Mouse (Mus musculus) liver, embryonic 16.5 days (tissue): ENCODE results near the gene Tapbp. TPM values are rescaled to one million over a fixed set of nuclear protein-coding genes. Genes with fewer than 3 reads are reported as not detected.
A peak's percentile ranks its signal among the peaks of the same experiment; 100 is the strongest.

Experiments used
- ATAC-seq: fragments of 200-750 bp; cut with Nextera tagmentation; 2 replicates; pipeline ENCODE4 v1.8.0; 2017; ENCODE audit warnings: low read depth, mild to moderate bottlenecking, moderate number of reproducible peaks, moderate library complexity
- H3K27ac ChIP-seq: fragments of 300-500 bp; sonication (generic); 2 replicates; pipeline ENCODE4 v1.5.1; 2014; ENCODE audit warnings: mild to moderate bottlenecking, low read length
- H3K27me3 ChIP-seq: fragments of 300-500 bp; sonication (generic); 2 replicates; pipeline ENCODE4 v1.6.1; 2014; ENCODE audit warnings: low read depth, low read length, mixed read lengths; ENCODE audit not compliant: control insufficient read depth, insufficient read depth
- H3K36me3 ChIP-seq: fragments of 300-500 bp; sonication (generic); 2 replicates; pipeline ENCODE4 v1.6.1; 2014; ENCODE audit warnings: mild to moderate bottlenecking; ENCODE audit not compliant: control insufficient read depth, insufficient read depth
- H3K4me1 ChIP-seq: fragments of 300-500 bp; sonication (generic); 2 replicates; pipeline ENCODE4 v1.6.1; 2014; ENCODE audit warnings: low read depth, low read length, mixed read lengths; ENCODE audit not compliant: control insufficient read depth
- H3K4me2 ChIP-seq: fragments of 300-500 bp; sonication (generic); 2 replicates; pipeline ENCODE4 v1.6.1; 2014; ENCODE audit warnings: low read depth, low read length, mixed read lengths
- H3K4me3 ChIP-seq: fragments of 300-500 bp; sonication (generic); 2 replicates; pipeline ENCODE4 v1.5.1; 2014; ENCODE audit warnings: low read depth, mild to moderate bottlenecking, low read length
- H3K9ac ChIP-seq: fragments of 300-500 bp; sonication (generic); 2 replicates; pipeline ENCODE4 v1.6.1; 2014; ENCODE audit warnings: low read depth, low read length
- H3K9me3 ChIP-seq: fragments of 300-500 bp; sonication (generic); replicated peaks from 2 replicates; pipeline ENCODE4 v1.6.1; 2016; ENCODE audit warnings: low read length; ENCODE audit not compliant: control insufficient read depth
- WGBS: fragments of 180-500 bp; shearing (Covaris S2); extraction: QIAGEN DNeasy Blood & Tissue Kit; methylation state at CpG from one replicate; pipeline ENCODE4 v1.1.7; 2014; ENCODE audit not compliant: insufficient replicate concordance; 5-methylcytosine and 5-hydroxymethylcytosine counted together
- polyA plus RNA-seq: library from polyadenylated mRNA; unstranded; fragments of >200 nt; fragmentation: Nextera tagmentation; extraction: Ambion mirVana; gene quantifications from 2 replicates; pipeline ENCODE4 v1.2.1, GENCODE M21; 2015

Tapbp gene
- polyA plus RNA-seq, 1 experiment from 2014 or later = 34.6 TPM

- Histone ChIP-seq H3K9me3 (no peaks in the 10 kb centered on the region), H3K4me2 (peak overlapping the region; percentile 95), H3K27me3 (no peaks in the 10 kb centered on the region), H3K4me1 (peaks cover 29% of the 10 kb centered on the region), H3K9ac (peak overlapping the region; percentile 93), H3K4me3 (peak overlapping the region; percentile 89), H3K27ac (peak overlapping the region; percentile 94), H3K36me3 (peaks cover 28% of the 10 kb centered on the region)
- WGBS = 43% methylated on average over 11 of the region's 11 CpGs
- ATAC-seq = no peak
Observed at GRCm38 (mm10) chr17:33910346-33911051, 5.2 kb upstream of the Tapbp start.

- peaks cover 30% of the 10 kb centered on the region for H3K4me1 ChIP-seq
- peaks cover 28% of the 10 kb centered on the region for H3K36me3 ChIP-seq
- H3K4me2 ChIP-seq = no peak overlapping the region
- H3K9ac ChIP-seq = no peak overlapping the region
- H3K27ac ChIP-seq = no peak overlapping the region
- no peaks in the 10 kb centered on the region for H3K9me3 ChIP-seq
- WGBS = 87% methylated on average over 31 of the region's 31 CpGs
- ATAC-seq = no peak
- no peak overlapping the region for H3K4me3 ChIP-seq
- H3K27me3 ChIP-seq = no peaks in the 10 kb centered on the region
Observed at GRCm38 (mm10) chr17:33911052-33911812, 4.5 kb upstream of the Tapbp start.

- Histone ChIP-seq H3K36me3 (peaks cover 29% of the 10 kb centered on the region), H3K9ac (no peak overlapping the region), H3K9me3 (peaks cover under 1% of the 10 kb centered on the region; the same call in 1 of the 2 replicates), H3K27ac (no peak overlapping the region), H3K27me3 (no peaks in the 10 kb centered on the region), H3K4me2 (no peak overlapping the region), H3K4me1 (peaks cover 36% of the 10 kb centered on the region), H3K4me3 (no peak overlapping the region)
- ATAC-seq = no peak
- 87% methylated on average over 28 of the region's 28 CpGs for WGBS
Observed at GRCm38 (mm10) chr17:33911813-33912414, 3.8 kb upstream of the Tapbp start.

GRCm38 (mm10) chr17:33913264-33913663, 2.4 kb upstream of the Tapbp start:
- Histone ChIP-seq H3K4me3 (no peak overlapping the region), H3K4me1 (peaks cover 32% of the 10 kb centered on the region), H3K9me3 (peaks cover 14% of the 10 kb centered on the region), H3K27ac (no peak overlapping the region), H3K27me3 (no peaks in the 10 kb centered on the region), H3K9ac (no peak overlapping the region), H3K36me3 (peaks cover 41% of the 10 kb centered on the region), H3K4me2 (no peak overlapping the region)
- no peak for ATAC-seq
- WGBS = 83% methylated on average over 10 of the region's 10 CpGs

- Histone ChIP-seq H3K27ac (no peak overlapping the region), H3K9me3 (peaks cover 17% of the 10 kb centered on the region), H3K4me3 (no peak overlapping the region), H3K4me1 (peaks cover 37% of the 10 kb centered on the region), H3K27me3 (no peaks in the 10 kb centered on the region), H3K4me2 (no peak overlapping the region), H3K9ac (no peak overlapping the region), H3K36me3 (peaks cover 44% of the 10 kb centered on the region)
- no peak for ATAC-seq
- 91% methylated on average over 8 of the region's 8 CpGs for WGBS
Observed at GRCm38 (mm10) chr17:33913905-33914304, 1.8 kb upstream of the Tapbp start.

GRCm38 (mm10) chr17:33914969-33915391, 719 bp upstream of the Tapbp start:
- peak overlapping the region; percentile 5; the same call in 1 of the 2 replicates for H3K9ac ChIP-seq
- H3K9me3 ChIP-seq = peaks cover 17% of the 10 kb centered on the region
- 73% methylated on average over 13 of the region's 13 CpGs for WGBS
- H3K27ac ChIP-seq = peak overlapping the region; percentile 77
- H3K27me3 ChIP-seq = no peaks in the 10 kb centered on the region
- ATAC-seq = no peak
- peak overlapping the region; percentile 79 for H3K4me2 ChIP-seq
- H3K4me1 ChIP-seq = peaks cover 38% of the 10 kb centered on the region
- H3K4me3 ChIP-seq = peak overlapping the region; percentile 71
- H3K36me3 ChIP-seq = peaks cover 44% of the 10 kb centered on the region

- Histone ChIP-seq H3K4me3 (peak overlapping the region; percentile 71), H3K27ac (peak overlapping the region; percentile 77), H3K4me1 (peaks cover 36% of the 10 kb centered on the region), H3K36me3 (peaks cover 41% of the 10 kb centered on the region), H3K9me3 (peaks cover 17% of the 10 kb centered on the region), H3K9ac (peak overlapping the region; percentile 68), H3K4me2 (peak overlapping the region; percentile 79), H3K27me3 (no peaks in the 10 kb centered on the region)
- WGBS = 2% methylated on average over 13 of the region's 20 CpGs
- no peak for ATAC-seq
Observed at GRCm38 (mm10) chr17:33916294-33916693, 595 bp downstream of the Tapbp start.

- Histone ChIP-seq H3K4me3 (peak overlapping the region; percentile 71), H3K9ac (no peak overlapping the region; the same call in 1 of the 2 replicates), H3K4me1 (peaks cover 36% of the 10 kb centered on the region), H3K27me3 (no peaks in the 10 kb centered on the region), H3K27ac (no peak overlapping the region), H3K4me2 (peak overlapping the region; percentile 79), H3K9me3 (peaks cover 17% of the 10 kb centered on the region), H3K36me3 (peaks cover 33% of the 10 kb centered on the region)
- no peak for ATAC-seq
- 82% methylated on average over 31 of the region's 31 CpGs for WGBS
Observed at GRCm38 (mm10) chr17:33916847-33917655, 1.4 kb downstream of the Tapbp start.
